Mouse (Mus musculus) MEL (cell line): Measurements from ENCODE around the gene Vti1a. TPM values are rescaled to one million over a fixed set of nuclear protein-coding genes. Genes with fewer than 3 reads are reported as not detected.

Experiments
- DNase-seq: peaks from one replicate; pipeline ENCODE4 v3.0.0; 2011; ENCODE audit warnings: low read depth, low spot score
- H3K27ac ChIP-seq: 2 replicates; pipeline ENCODE4 v1.5.1; 2012; ENCODE audit warnings: low read depth, mild to moderate bottlenecking, control low read depth, low read length, moderate library complexity; ENCODE audit not compliant: control insufficient read depth
- H3K27me3 ChIP-seq, 2 experiments: fragments of 150-350 bp in 1 of 2; sonication (generic) in 1 of 2; 2 replicates each; pipeline ENCODE4 v1.6.1; 2012; ENCODE audit warnings: low read length in 2 of 2, mild to moderate bottlenecking in 2 of 2, improper control_type of control experiment in 1 of 2, moderate library complexity in 1 of 2; ENCODE audit not compliant: insufficient read depth in 2 of 2, control insufficient read depth in 1 of 2
- H3K36me3 ChIP-seq, 2 experiments: 2 replicates each; pipeline ENCODE4 v1.6.1; 2012 to 2014; ENCODE audit warnings: low read length in 2 of 2, improper control_type of control experiment in 1 of 2, inconsistent platforms in 1 of 2, mild to moderate bottlenecking in 1 of 2; ENCODE audit not compliant: insufficient read depth in 2 of 2, control insufficient read depth in 1 of 2
- H3K4me1 ChIP-seq, 2 experiments: fragments of 150-350 bp in 1 of 2; sonication (generic) in 1 of 2; 2 replicates each; pipeline ENCODE4 v1.6.1; 2012; ENCODE audit warnings: low read length in 2 of 2, improper control_type of control experiment in 1 of 2, mild to moderate bottlenecking in 1 of 2; ENCODE audit not compliant: insufficient read depth in 2 of 2, control insufficient read depth in 1 of 2
- H3K4me3 ChIP-seq, 2 experiments: fragments of 150-350 bp in 1 of 2; sonication (generic) in 1 of 2; 2 replicates each; pipeline ENCODE4 v1.5.1; 2012; ENCODE audit warnings: low read depth in 2 of 2, low read length in 2 of 2, mild to moderate bottlenecking in 2 of 2, moderate library complexity in 2 of 2, control low read depth in 1 of 2, improper control_type of control experiment in 1 of 2; ENCODE audit not compliant: control insufficient read depth in 1 of 2, insufficient read depth in 1 of 2
- H3K79me2 ChIP-seq: 2 replicates; pipeline ENCODE4 v1.6.1; 2012; ENCODE audit warnings: mild to moderate bottlenecking, low read length, moderate library complexity; ENCODE audit not compliant: control insufficient read depth, poor library complexity, insufficient read depth
- H3K9ac ChIP-seq: 2 replicates; pipeline ENCODE4 v1.6.1; 2012; ENCODE audit warnings: low read depth, mild to moderate bottlenecking, control low read depth, low read length, moderate library complexity; ENCODE audit not compliant: control insufficient read depth, poor library complexity, severe bottlenecking
- H3K9me3 ChIP-seq: fragments of 150-350 bp; sonication (generic); replicated peaks from 2 replicates; pipeline ENCODE4 v1.6.1; 2012; ENCODE audit warnings: mild to moderate bottlenecking, low read length, improper control_type of control experiment, moderate library complexity; ENCODE audit not compliant: insufficient read depth
- CHD2 ChIP-seq: IDR thresholded peaks from 2 replicates; pipeline ENCODE4 v1.6.1; 2011; ENCODE audit warnings: low read length, improper control_type of control experiment
- E2F4 ChIP-seq: IDR thresholded peaks from 2 replicates; pipeline ENCODE4 v1.6.1; 2011; ENCODE audit warnings: low read depth, low read length, improper control_type of control experiment, borderline replicate concordance
- ETS1 ChIP-seq: IDR thresholded peaks from 2 replicates; pipeline ENCODE4 v1.6.1; 2012; ENCODE audit warnings: low read depth, mild to moderate bottlenecking, inconsistent platforms, low read length, improper control_type of control experiment, moderate library complexity
- GATA1 ChIP-seq: IDR thresholded peaks from 2 replicates; pipeline ENCODE4 v1.6.1; 2011; ENCODE audit warnings: low read depth, low read length, improper control_type of control experiment
- MAFK ChIP-seq: IDR thresholded peaks from 2 replicates; pipeline ENCODE4 v1.6.1; 2011; ENCODE audit warnings: low read depth, mild to moderate bottlenecking, low read length, improper control_type of control experiment, borderline replicate concordance
- MAZ ChIP-seq: IDR thresholded peaks from 2 replicates; pipeline ENCODE4 v1.6.1; 2012; ENCODE audit warnings: low read depth, mild to moderate bottlenecking, inconsistent platforms, low read length, improper control_type of control experiment
- MXI1 ChIP-seq: IDR thresholded peaks from 2 replicates; pipeline ENCODE4 v1.6.1; 2011; ENCODE audit warnings: mild to moderate bottlenecking, low read depth, low read length, improper control_type of control experiment
- MYC ChIP-seq: IDR thresholded peaks from 2 replicates; pipeline ENCODE4 v1.6.1; 2011; ENCODE audit warnings: low read depth, mild to moderate bottlenecking, low read length, improper control_type of control experiment, moderate library complexity
- NELFE ChIP-seq: IDR thresholded peaks from 2 replicates; pipeline ENCODE4 v1.6.1; 2011; ENCODE audit warnings: low read depth, low read length, improper control_type of control experiment
- POLR2A ChIP-seq, 2 experiments: IDR thresholded peaks; 2 replicates each; pipeline ENCODE4 v1.6.1; 2011 to 2012; ENCODE audit warnings: low read length in 2 of 2, mild to moderate bottlenecking in 2 of 2, control low read depth in 1 of 2, improper control_type of control experiment in 1 of 2, low read depth in 1 of 2, moderate library complexity in 1 of 2; ENCODE audit not compliant: control insufficient read depth in 1 of 2, insufficient read depth in 1 of 2, poor library complexity in 1 of 2
- POLR2AphosphoS2 ChIP-seq: IDR thresholded peaks from 2 replicates; pipeline ENCODE4 v1.6.1; 2011; ENCODE audit warnings: low read length, improper control_type of control experiment
- RCOR1 ChIP-seq: IDR thresholded peaks from 2 replicates; pipeline ENCODE4 v1.6.1; 2012; ENCODE audit warnings: low read depth, mild to moderate bottlenecking, inconsistent platforms, low read length, improper control_type of control experiment
- SIN3A ChIP-seq: IDR thresholded peaks from 2 replicates; pipeline ENCODE4 v1.6.1; 2012; ENCODE audit warnings: low read length, improper control_type of control experiment, inconsistent platforms
- TAL1 ChIP-seq: IDR thresholded peaks from 2 replicates; pipeline ENCODE4 v1.6.1; 2012; ENCODE audit warnings: mild to moderate bottlenecking, inconsistent platforms, low read length, moderate library complexity, mixed read lengths
- TBP ChIP-seq: IDR thresholded peaks from 2 replicates; pipeline ENCODE4 v1.8.0; 2011; ENCODE audit warnings: low read depth, low read length, improper control_type of control experiment
- UBTF ChIP-seq: IDR thresholded peaks from 2 replicates; pipeline ENCODE4 v1.6.1; 2012; ENCODE audit warnings: low read depth, mild to moderate bottlenecking, inconsistent platforms, low read length, improper control_type of control experiment, moderate library complexity, borderline replicate concordance; ENCODE audit not compliant: insufficient read depth
- ZC3H11A ChIP-seq: IDR thresholded peaks from 2 replicates; pipeline ENCODE4 v1.6.1; 2012; ENCODE audit warnings: low read depth, mild to moderate bottlenecking, inconsistent platforms, low read length, improper control_type of control experiment
- ZKSCAN1 ChIP-seq: IDR thresholded peaks from 2 replicates; pipeline ENCODE4 v1.6.1; 2012; ENCODE audit warnings: low read depth, mild to moderate bottlenecking, inconsistent platforms, low read length, improper control_type of control experiment, moderate library complexity
- polyA plus RNA-seq, 2 experiments: library from polyadenylated mRNA; stranded (reverse) in 1 of 2; unstranded in 1 of 2; fragments of >175 nt in 1 of 2; fragments of >200 nt in 1 of 2; gene quantifications; 2 replicates each; pipeline versions ENCODE4 v1.2.1 to v1.2.4; 2012; ENCODE audit warnings: low replicate concordance in 2 of 2, low read depth in 1 of 2; ENCODE audit not compliant: insufficient read length in 2 of 2, insufficient read depth in 1 of 2, missing spikeins in 1 of 2
- total RNA-seq: library from RNA; depleted of rRNA; stranded (reverse); fragments of 300-350 nt; gene quantifications from 2 replicates; pipeline ENCODE4 v1.2.3, GENCODE M21; 2012

Vti1a gene
- total and polyA plus RNA-seq, 3 experiments, result 37.2 to 119 (median 42.8) TPM

DNA sequence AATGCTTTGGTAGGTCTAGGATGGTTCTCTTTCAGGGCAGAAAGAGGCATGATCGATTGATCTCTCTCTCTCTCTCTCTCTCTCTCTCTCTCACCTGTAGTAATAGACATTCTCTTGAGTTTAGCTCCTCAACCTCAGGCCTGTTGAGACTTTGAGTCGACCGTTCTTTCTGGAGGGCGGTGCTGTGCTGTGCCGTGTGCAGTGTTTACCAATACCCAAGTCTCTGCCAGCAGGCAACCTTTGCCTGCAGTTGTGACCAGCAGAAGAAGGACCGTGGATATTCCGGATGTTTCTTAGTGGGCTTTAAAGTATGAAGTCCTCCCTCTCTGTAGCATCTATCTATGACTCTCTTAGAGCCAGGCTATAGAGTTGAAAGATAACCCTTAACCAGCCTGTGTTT is 26.3 kb downstream of the Vti1a start:
- Histone ChIP-seq H3K9me3 (no peaks in the 10 kb centered on the region), H3K27ac (no peak overlapping the region), H3K36me3 (peaks cover 16% of the 10 kb centered on the region in 2 experiments), H3K9ac (no peak overlapping the region), H3K79me2 (0 out of 2 replicates have a peak, but pooled peaks cover 2% of the 10 kb centered on the region), H3K4me3 (no peak overlapping the region), H3K4me1 (peaks cover 2 to 10% of the 10 kb centered on the region in 2 experiments; a peak in 2 of 4 replicates), H3K27me3 (no peaks in the 10 kb centered on the region)
- TF ChIP-seq MAFK (no peak), NELFE (no peak), TAL1 (no peak), ZC3H11A (no peak), MXI1 (no peak), UBTF (no peak), CHD2 (no peak), RCOR1 (no peak), TBP (no peak), MYC (no peak), ZKSCAN1 (no peak), ETS1 (no peak), MAZ (no peak), POLR2AphosphoS2 (no peak), GATA1 (no peak)
- DNase-seq, result no peak

- Histone ChIP-seq H3K4me3 (no peak overlapping the region), H3K9me3 (no peaks in the 10 kb centered on the region), H3K27me3 (no peaks in the 10 kb centered on the region), H3K4me1 (peaks cover 9 to 12% of the 10 kb centered on the region in 2 experiments), H3K9ac (no peak overlapping the region), H3K36me3 (peaks cover 14 to 22% of the 10 kb centered on the region in 2 experiments), H3K27ac (no peak overlapping the region), H3K79me2 (no peaks in the 10 kb centered on the region)
- DNase-seq, result no peak
- no peak for TF ChIP-seq SIN3A
- no peak for TF ChIP-seq E2F4
- TF ChIP-seq GATA1, result no peak
- TF ChIP-seq POLR2A (IDR thresholded peaks at IDR 0.05; ENCODE audit: control insufficient read depth in 1 of 2, insufficient read depth in 1 of 2, low read depth in 1 of 2, low read length in 2 of 2, poor library complexity in 1 of 2), result no peak
- TF ChIP-seq MYC, result no peak
Observed at GRCm38 (mm10) chr19:55343274-55343673, 27.2 kb downstream of the Vti1a start.
